Mouse (Mus musculus) ES-E14 (cell line): ENCODE measurements at regions not wholly inside any gene's neighbourhood (a gene's known extent, or its start where the extent isn't known, plus 50 kb on each side); places are given as distances from the start of the nearest gene placed in this dataset.

ENCODE experiments used
- DNase-seq: peaks from one replicate; pipeline ENCODE4 v3.0.0-alpha.2; 2013; ENCODE audit warnings: low read depth, low spot score
- H3K27ac ChIP-seq: 2 replicates; pipeline ENCODE4 v1.5.1; 2012; ENCODE audit warnings: low read depth, mild to moderate bottlenecking, low read length, moderate library complexity, mixed read lengths; ENCODE audit not compliant: poor library complexity, insufficient read depth, severe bottlenecking
- H3K36me3 ChIP-seq: 2 replicates; pipeline ENCODE4 v1.6.1; 2012; ENCODE audit warnings: mild to moderate bottlenecking, low read length, moderate library complexity, mixed read lengths; ENCODE audit not compliant: control insufficient read depth, poor library complexity, insufficient read depth, severe bottlenecking
- H3K4me1 ChIP-seq, 2 experiments: fragments of 150-350 bp in 1 of 2; sonication (generic) in 1 of 2; 2 replicates each; pipeline ENCODE4 v1.6.1; 2012; ENCODE audit warnings: low read length in 2 of 2, mild to moderate bottlenecking in 1 of 2, mixed read lengths in 1 of 2; ENCODE audit not compliant: control insufficient read depth in 2 of 2, insufficient read depth in 2 of 2, poor library complexity in 1 of 2
- H3K4me3 ChIP-seq, 2 experiments: fragments of 150-350 bp in 1 of 2; sonication (generic) in 1 of 2; 2 replicates each; pipeline ENCODE4 v1.5.1; 2012; ENCODE audit warnings: low read length in 2 of 2, low read depth in 1 of 2, mild to moderate bottlenecking in 1 of 2, mixed read lengths in 1 of 2; ENCODE audit not compliant: insufficient read depth in 1 of 2, poor library complexity in 1 of 2, severe bottlenecking in 1 of 2
- H3K9ac ChIP-seq: 2 replicates; pipeline ENCODE4 v1.6.1; 2012; ENCODE audit warnings: low read depth, mild to moderate bottlenecking, low read length, mixed read lengths; ENCODE audit not compliant: poor library complexity, insufficient read depth, severe bottlenecking
- H3K9me3 ChIP-seq: fragments of 150-350 bp; sonication (generic); 2 replicates; pipeline ENCODE4 v1.6.1; 2012; ENCODE audit warnings: low read depth, mild to moderate bottlenecking, low read length; ENCODE audit not compliant: control insufficient read depth, insufficient read depth
- CHD2 ChIP-seq: IDR thresholded peaks from 2 replicates; pipeline ENCODE4 v1.6.1; 2014; ENCODE audit warnings: mild to moderate bottlenecking, low read depth, low read length, inconsistent platforms
- HCFC1 ChIP-seq: IDR thresholded peaks from 2 replicates; pipeline ENCODE4 v1.6.1; 2012; ENCODE audit warnings: low read length, inconsistent platforms, borderline replicate concordance; ENCODE audit not compliant: insufficient read depth
- MAFK ChIP-seq: IDR thresholded peaks from 2 replicates; pipeline ENCODE4 v1.6.1; 2014; ENCODE audit warnings: mild to moderate bottlenecking, low read depth, low read length, inconsistent platforms; ENCODE audit not compliant: insufficient read depth
- ZC3H11A ChIP-seq: IDR thresholded peaks from 2 replicates; pipeline ENCODE4 v1.6.1; 2012; ENCODE audit warnings: low read depth, mild to moderate bottlenecking, inconsistent platforms, low read length, borderline replicate concordance
- ZNF384 ChIP-seq: IDR thresholded peaks from 2 replicates; pipeline ENCODE4 v1.6.1; 2012; ENCODE audit warnings: low read depth, low read length, inconsistent platforms
- in situ Hi-C, 2 experiments: fragments of 600-800 bp; cut with MboI; formaldehyde crosslinking; loops; one replicate each; pipeline ENCODE4 v1.15.1; 2025; ENCODE audit warnings: low sequenced_read_pairs in 2 of 2, inconsistent platforms in 1 of 2; ENCODE audit not compliant: unreplicated experiment in 2 of 2

DNA sequence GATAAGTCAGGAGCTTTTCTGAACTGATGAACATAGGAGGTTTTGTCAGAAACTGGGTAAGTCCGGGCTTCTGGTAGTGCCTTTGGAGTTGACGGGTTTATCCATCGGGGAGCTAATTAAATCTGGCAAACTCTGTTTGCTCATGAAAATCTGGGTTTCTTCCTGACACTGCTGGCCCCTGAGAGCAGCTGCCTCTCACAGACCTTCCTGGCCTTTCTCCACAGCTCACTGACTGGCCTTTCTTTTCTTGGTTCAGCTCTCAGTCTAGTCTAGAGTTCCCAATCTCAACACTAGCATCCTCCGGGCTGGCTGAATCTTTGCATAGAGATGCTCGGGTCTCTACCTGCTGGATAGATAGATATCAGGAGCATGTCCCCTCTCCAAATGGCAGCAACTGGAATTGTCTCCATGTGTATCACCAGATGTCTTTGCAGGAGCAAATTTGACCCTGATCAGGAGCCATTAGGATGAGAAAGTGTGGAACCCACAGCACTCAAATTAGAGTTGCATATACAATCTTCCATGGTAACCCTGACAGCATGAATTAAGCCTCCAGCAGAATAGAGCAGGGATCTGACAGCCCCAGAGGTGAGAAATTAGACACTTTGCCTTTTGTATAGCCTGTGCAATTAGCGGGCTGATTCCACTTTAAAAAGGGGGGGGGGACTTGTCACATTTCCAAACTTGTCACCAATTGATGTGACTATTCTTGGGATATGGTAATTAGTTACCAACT, 63.2 kb upstream of the Elk3 start:
- DNase-seq = no peak
- H3K9me3 ChIP-seq = no peaks in the 10 kb centered on the region
- H3K4me1 ChIP-seq = peaks cover 0 to 4% of the 10 kb centered on the region in 2 experiments; a peak in 2 of 4 replicates
- TF ChIP-seq HCFC1 (no peak), ZC3H11A (no peak), MAFK (no peak), ZNF384 (no peak), CHD2 (no peak)
- H3K4me3 ChIP-seq = no peak overlapping the region
- no peak overlapping the region for H3K9ac ChIP-seq
- H3K36me3 ChIP-seq = no peaks in the 10 kb centered on the region
- in situ Hi-C loops = no loop called here
- H3K27ac ChIP-seq = no peak overlapping the region

DNA sequence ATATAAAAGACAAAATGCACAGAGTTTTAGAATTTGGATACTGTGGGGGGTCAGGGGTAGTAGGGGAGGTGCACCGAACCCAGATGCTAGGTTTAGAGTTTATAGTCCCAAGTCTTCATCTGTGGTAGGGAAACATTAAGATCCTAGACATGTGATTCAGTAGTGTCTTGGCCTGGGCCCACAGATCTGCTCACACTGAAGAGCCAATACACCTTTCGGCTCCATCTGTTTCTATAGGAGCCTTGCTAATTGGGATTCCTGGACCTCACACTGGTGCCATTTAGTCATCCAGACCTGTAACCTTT, 63.7 kb upstream of the Elk3 start:
- peaks cover 0 to 4% of the 10 kb centered on the region in 2 experiments; a peak in 2 of 4 replicates for H3K4me1 ChIP-seq
- no peaks in the 10 kb centered on the region for H3K36me3 ChIP-seq
- TF ChIP-seq MAFK = no peak
- no peak for TF ChIP-seq CHD2
- TF ChIP-seq ZC3H11A = no peak
- no peak for TF ChIP-seq HCFC1
- TF ChIP-seq ZNF384 = no peak
- H3K9me3 ChIP-seq = no peaks in the 10 kb centered on the region
- in situ Hi-C loops = no loop called here
- no peak overlapping the region for H3K27ac ChIP-seq
- H3K4me3 ChIP-seq = no peak overlapping the region
- H3K9ac ChIP-seq = no peak overlapping the region
- no peak for DNase-seq

DNA sequence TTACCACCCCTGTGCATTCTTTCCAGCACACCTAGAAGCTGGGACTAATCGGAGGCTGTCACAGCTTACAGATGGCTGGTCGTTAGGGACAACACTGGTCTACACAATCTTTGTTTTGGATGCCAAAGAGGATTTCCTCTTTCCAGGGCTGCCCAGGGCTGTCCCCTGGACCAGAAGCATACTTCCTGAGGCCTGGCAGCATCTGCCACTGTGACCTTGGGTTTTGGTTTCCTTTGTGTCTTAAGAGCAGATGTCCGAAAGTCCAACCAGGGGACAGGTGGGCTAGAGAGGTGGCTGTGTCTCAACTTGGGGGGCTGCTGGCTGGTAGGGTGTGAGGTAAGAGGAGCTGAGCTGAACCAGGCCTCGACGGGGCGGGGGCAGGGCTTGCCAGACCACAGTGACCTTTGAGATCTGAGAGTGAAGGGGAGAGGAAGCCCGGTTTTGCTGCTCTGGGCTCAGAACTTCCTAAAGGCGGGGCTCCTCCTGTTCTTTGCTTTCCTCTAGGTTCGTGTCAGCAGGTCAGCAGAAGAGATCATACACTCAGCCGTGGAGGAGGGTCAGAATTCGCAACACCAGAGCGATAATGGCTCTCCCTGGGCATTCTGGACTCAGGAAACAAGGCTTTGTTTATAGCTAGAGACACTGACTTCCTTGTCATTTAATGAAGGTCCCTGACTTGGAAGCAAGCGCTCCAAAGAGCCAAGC, 64.2 kb upstream of the Elk3 start:
- DNase-seq = no peak
- H3K27ac ChIP-seq = no peak overlapping the region
- no peak overlapping the region for H3K9ac ChIP-seq

DNA sequence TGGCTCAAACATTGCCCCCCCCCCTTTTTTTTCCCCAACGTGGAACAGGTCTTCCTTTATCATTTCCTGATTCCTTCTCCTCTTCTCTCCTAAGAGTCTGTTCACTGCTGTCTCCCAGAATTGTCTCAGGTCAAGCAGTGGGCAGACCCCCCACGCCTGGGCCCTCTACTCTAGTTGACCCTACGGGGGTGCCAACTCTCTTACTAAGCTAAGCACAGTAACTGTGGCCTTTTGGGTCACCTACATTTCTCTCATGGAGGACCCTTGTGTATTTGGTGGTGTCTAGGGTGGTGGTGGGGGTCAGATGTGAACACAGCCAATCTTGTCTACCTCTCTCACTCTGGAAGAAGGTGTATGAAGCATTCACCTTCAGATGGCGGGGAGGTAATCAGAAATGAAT, 64.8 kb upstream of the Elk3 start:
- H3K9ac ChIP-seq = no peak overlapping the region
- TF ChIP-seq ZC3H11A (no peak), CHD2 (no peak), ZNF384 (no peak), HCFC1 (no peak), MAFK (no peak)
- no peaks in the 10 kb centered on the region for H3K36me3 ChIP-seq
- H3K4me3 ChIP-seq = no peak overlapping the region
- in situ Hi-C loops = no loop called here
- no peaks in the 10 kb centered on the region for H3K9me3 ChIP-seq
- no peak for DNase-seq
- peaks cover 0 to 4% of the 10 kb centered on the region in 2 experiments; a peak in 2 of 4 replicates for H3K4me1 ChIP-seq
- no peak overlapping the region for H3K27ac ChIP-seq

More for the DNA sequence above, 64.2 kb upstream of the Elk3 start:
- no peaks in the 10 kb centered on the region for H3K36me3 ChIP-seq
- no peaks in the 10 kb centered on the region for H3K9me3 ChIP-seq
- in situ Hi-C loops = no loop called here
- H3K4me1 ChIP-seq = peaks cover 0 to 4% of the 10 kb centered on the region in 2 experiments; a peak in 2 of 4 replicates
- no peak for TF ChIP-seq ZNF384
- no peak for TF ChIP-seq HCFC1
- TF ChIP-seq CHD2 = no peak
- TF ChIP-seq ZC3H11A = no peak
- no peak for TF ChIP-seq MAFK
- no peak overlapping the region for H3K4me3 ChIP-seq
